Mouse (Mus musculus) thymus, adult 2 months (tissue): ENCODE results near the gene Sugp1. TPM values are rescaled to one million over a fixed set of nuclear protein-coding genes. Genes with fewer than 3 reads are reported as not detected.

Source experiments
- DNase-seq: peaks from one replicate; pipeline ENCODE4 v3.0.0; 2021
- H3K27ac ChIP-seq: fragments of 200-500 bp; 2 replicates; pipeline ENCODE4 v1.5.1; 2012; ENCODE audit warnings: low read length, control low read depth; ENCODE audit not compliant: control insufficient read depth, insufficient read depth
- H3K27me3 ChIP-seq: fragments of 200-500 bp; 2 replicates; pipeline ENCODE4 v1.6.1; 2012; ENCODE audit warnings: mild to moderate bottlenecking, low read length, moderate library complexity, mixed read lengths; ENCODE audit not compliant: control insufficient read depth, insufficient read depth
- H3K36me3 ChIP-seq: fragments of 200-500 bp; 2 replicates; pipeline ENCODE4 v1.6.1; 2012; ENCODE audit warnings: mild to moderate bottlenecking, low read length, moderate library complexity; ENCODE audit not compliant: control insufficient read depth, insufficient read depth
- H3K4me1 ChIP-seq: fragments of 200-500 bp; replicated peaks from 2 replicates; pipeline ENCODE4 v1.6.1; 2012; ENCODE audit warnings: low read length; ENCODE audit not compliant: control insufficient read depth, insufficient read depth
- H3K4me3 ChIP-seq: fragments of 200-500 bp; 2 replicates; pipeline ENCODE4 v1.5.1; 2012; ENCODE audit warnings: mild to moderate bottlenecking, low read length, control low read depth, moderate library complexity; ENCODE audit not compliant: control insufficient read depth, insufficient read depth
- CTCF ChIP-seq: fragments of 200-500 bp; IDR thresholded peaks from 2 replicates; pipeline ENCODE4 v1.5.1; 2012; ENCODE audit warnings: mild to moderate bottlenecking, control low read depth, low read length, moderate library complexity, borderline replicate concordance; ENCODE audit not compliant: control insufficient read depth, poor library complexity, insufficient read depth; ENCODE audit errors: extremely low read depth
- POLR2A ChIP-seq: fragments of 200-500 bp; IDR thresholded peaks from 2 replicates; pipeline ENCODE4 v1.6.1; 2012; ENCODE audit warnings: mild to moderate bottlenecking, low read length, control low read depth, moderate library complexity; ENCODE audit not compliant: control insufficient read depth, poor library complexity, insufficient read depth; ENCODE audit errors: extremely low read depth
- WGBS: fragments of 180-500 bp; shearing (Covaris S2); methylation state at CpG from one replicate; pipeline ENCODE4 v1.1.7; 2018; 5-methylcytosine and 5-hydroxymethylcytosine counted together
- polyA plus RNA-seq: library from polyadenylated mRNA; depleted of rRNA; stranded (reverse); fragments of >200 nt; gene quantifications from 2 replicates; pipeline ENCODE4 v1.2.3, GENCODE M21; 2012

The Sugp1 gene
- polyA plus RNA-seq, 1 experiment: 17.8 TPM

GRCm38 (mm10) chr8:70086151-70086550, 43.5 kb downstream of the Sugp1 start:
- WGBS: 47% methylated on average over 1 of the region's 1 CpGs
- no peak overlapping the region for H3K27ac ChIP-seq
- DNase-seq: no peak
- H3K4me3 ChIP-seq: no peak overlapping the region
- no peaks in the 10 kb centered on the region for H3K36me3 ChIP-seq
- no peak for TF ChIP-seq POLR2A
- TF ChIP-seq CTCF: no peak
- H3K4me1 ChIP-seq: peaks cover 5% of the 10 kb centered on the region; the same call in 1 of the 2 replicates
- peaks cover 26% of the 10 kb centered on the region for H3K27me3 ChIP-seq

GRCm38 (mm10) chr8:70087237-70087636, 44.6 kb downstream of the Sugp1 start:
- Histone ChIP-seq H3K27me3 (peaks cover 26% of the 10 kb centered on the region), H3K4me3 (no peak overlapping the region), H3K36me3 (no peaks in the 10 kb centered on the region), H3K4me1 (peaks cover 5% of the 10 kb centered on the region; the same call in 1 of the 2 replicates), H3K27ac (no peak overlapping the region)
- TF ChIP-seq POLR2A: no peak
- no peak for TF ChIP-seq CTCF
- no peak for DNase-seq
- 12% methylated on average over 7 of the region's 7 CpGs for WGBS

GRCm38 (mm10) chr8:70087836-70088650, 45.4 kb downstream of the Sugp1 start:
- WGBS: 10% methylated on average over 56 of the region's 56 CpGs
- Histone ChIP-seq H3K36me3 (no peaks in the 10 kb centered on the region), H3K4me1 (peaks cover 5% of the 10 kb centered on the region; the same call in 1 of the 2 replicates), H3K27ac (no peak overlapping the region), H3K4me3 (no peak overlapping the region), H3K27me3 (peaks cover 26% of the 10 kb centered on the region)
- TF ChIP-seq POLR2A (no peak), CTCF (0 out of 2 replicates have a peak, but pooled peaks have one; percentile 36)
- peak; percentile 14 for DNase-seq

GRCm38 (mm10) chr8:70089296-70089960, 46.8 kb downstream of the Sugp1 start:
- 69% methylated on average over 9 of the region's 9 CpGs for WGBS
- H3K27me3 ChIP-seq: peaks cover 23% of the 10 kb centered on the region

GRCm38 (mm10) chr8:70092786-70093185, 50.2 kb downstream of the Sugp1 start:
- no peaks in the 10 kb centered on the region for H3K4me1 ChIP-seq
- WGBS: 82% methylated on average over 8 of the region's 8 CpGs
- TF ChIP-seq POLR2A: no peak
- TF ChIP-seq CTCF: no peak
- DNase-seq: no peak
- no peak overlapping the region for H3K27ac ChIP-seq
- H3K27me3 ChIP-seq: peaks cover 9% of the 10 kb centered on the region
- H3K36me3 ChIP-seq: no peaks in the 10 kb centered on the region
- H3K4me3 ChIP-seq: no peak overlapping the region

More at GRCm38 (mm10) chr8:70089296-70089960, 46.8 kb downstream of the Sugp1 start:
- no peak for TF ChIP-seq CTCF
- TF ChIP-seq POLR2A: no peak
- H3K4me1 ChIP-seq: no peaks in the 10 kb centered on the region
- H3K27ac ChIP-seq: no peak overlapping the region
- no peak for DNase-seq
- no peak overlapping the region for H3K4me3 ChIP-seq
- no peaks in the 10 kb centered on the region for H3K36me3 ChIP-seq

GRCm38 (mm10) chr8:70099276-70099675, 56.7 kb downstream of the Sugp1 start:
- Histone ChIP-seq H3K36me3 (no peaks in the 10 kb centered on the region), H3K27me3 (no peaks in the 10 kb centered on the region), H3K4me3 (no peak overlapping the region), H3K4me1 (no peaks in the 10 kb centered on the region), H3K27ac (no peak overlapping the region)
- no peak for DNase-seq
- WGBS: 73% methylated on average over 8 of the region's 8 CpGs
- TF ChIP-seq CTCF (no peak), POLR2A (no peak)
